Mouse (Mus musculus) regulatory T cell (primary cell): ENCODE data around the gene Dnm3.
"Not testable (repeated sequence)": the region's sequence is repeated elsewhere in the genome, so short reads cannot be mapped to it uniquely, and the experiment has no call there.

Experiments used
- in situ Hi-C: fragments of 300-600 bp; cut with MboI, MseI; formaldehyde crosslinking; loops from one replicate; pipeline ENCODE4 v1.15.1; 2025; ENCODE audit warnings: high pct_unique_total_duplicates

Gene Dnm3

GRCm38 (mm10) chr1:162428904-162429303 lies 48.9 kb downstream of the Dnm3 start:
- in situ Hi-C loops, result no loop called here

GRCm38 (mm10) chr1:162425930-162426478 lies 51.8 kb downstream of the Dnm3 start:
- in situ Hi-C loops, result no loop called here

GRCm38 (mm10) chr1:162422826-162423225 lies 55.0 kb downstream of the Dnm3 start:
- in situ Hi-C loops, result no loop called here

GRCm38 (mm10) chr1:162413791-162414190 lies 64.0 kb downstream of the Dnm3 start:
- in situ Hi-C loops, result no loop called here

GRCm38 (mm10) chr1:162412787-162413429 lies 64.9 kb downstream of the Dnm3 start:
- in situ Hi-C loops, result no loop called here

GRCm38 (mm10) chr1:162410207-162410965 lies 67.4 kb downstream of the Dnm3 start:
- in situ Hi-C loops, result no loop called here

GRCm38 (mm10) chr1:162394549-162394948 lies 83.3 kb downstream of the Dnm3 start:
- in situ Hi-C loops, result no loop called here

GRCm38 (mm10) chr1:162388442-162389165 lies 89.2 kb downstream of the Dnm3 start:
- in situ Hi-C loops, result no loop called here

- in situ Hi-C loops, result not testable (repeated sequence)
These were observed 104.8 kb downstream of the Dnm3 start for GRCm38 (mm10) chr1:162373068-162373467.

- in situ Hi-C loops, result loop anchor here (10.0 kb wide), 2 partner anchors 155 to 1725 kb away; no protein-coding TSS in a partner anchor
These were observed 108.1 kb downstream of the Dnm3 start for GRCm38 (mm10) chr1:162369726-162370125.

- in situ Hi-C loops, result loop anchor here (5.0 to 10.0 kb wide), 3 partner anchors 163 to 1733 kb away; partner anchors contain the start of gene Myocos
These were observed 115.9 kb downstream of the Dnm3 start for GRCm38 (mm10) chr1:162361978-162362377.

- in situ Hi-C loops, result no loop called here
These were observed 118.6 kb downstream of the Dnm3 start for GRCm38 (mm10) chr1:162359270-162359669.

- in situ Hi-C loops, result no loop called here
These were observed 119.8 kb downstream of the Dnm3 start for GRCm38 (mm10) chr1:162358036-162358435.

GRCm38 (mm10) chr1:162356481-162356880 lies 121.4 kb downstream of the Dnm3 start:
- in situ Hi-C loops, result no loop called here

- in situ Hi-C loops, result no loop called here
These were observed 123.1 kb downstream of the Dnm3 start for GRCm38 (mm10) chr1:162354780-162355179.

GRCm38 (mm10) chr1:162353831-162354230 lies 124.0 kb downstream of the Dnm3 start:
- in situ Hi-C loops, result no loop called here

GRCm38 (mm10) chr1:162349306-162349705 lies 128.5 kb downstream of the Dnm3 start:
- in situ Hi-C loops, result no loop called here

GRCm38 (mm10) chr1:162346456-162347011 lies 131.3 kb downstream of the Dnm3 start:
- in situ Hi-C loops, result no loop called here

- in situ Hi-C loops, result no loop called here
These were observed 140.7 kb downstream of the Dnm3 start for GRCm38 (mm10) chr1:162337170-162337569.

- in situ Hi-C loops, result no loop called here
These were observed 141.2 kb downstream of the Dnm3 start for GRCm38 (mm10) chr1:162336640-162337039.

- in situ Hi-C loops, result no loop called here
These were observed 141.6 kb downstream of the Dnm3 start for GRCm38 (mm10) chr1:162336224-162336623.

- in situ Hi-C loops, result no loop called here
These were observed 149.2 kb downstream of the Dnm3 start for GRCm38 (mm10) chr1:162328673-162329072.
